Mouse (Mus musculus) heart, adult 2 months (tissue): ENCODE results near the gene Ldb3. TPM values are rescaled to one million over a fixed set of nuclear protein-coding genes. Genes with fewer than 3 reads are reported as not detected.
A peak's percentile ranks its signal among the peaks of the same experiment; 100 is the strongest.

Source experiments
- DNase-seq, 2 experiments: peaks; one replicate each; pipeline ENCODE4 v3.0.0; 2021
- H3K27ac ChIP-seq: fragments of 200-600 bp; 2 replicates; pipeline ENCODE4 v1.8.1; 2022
- H3K27me3 ChIP-seq: fragments of 200-500 bp; 2 replicates; pipeline ENCODE4 v1.6.1; 2012; ENCODE audit warnings: mild to moderate bottlenecking, low read length, inconsistent platforms, mixed read lengths; ENCODE audit not compliant: control insufficient read depth, insufficient read depth
- H3K36me3 ChIP-seq: fragments of 200-500 bp; 2 replicates; pipeline ENCODE4 v1.6.1; 2012; ENCODE audit warnings: low read length, inconsistent platforms; ENCODE audit not compliant: control insufficient read depth, insufficient read depth
- H3K4me1 ChIP-seq: fragments of 200-500 bp; 2 replicates; pipeline ENCODE4 v1.6.1; 2011; ENCODE audit warnings: low read length; ENCODE audit not compliant: control insufficient read depth, insufficient read depth
- H3K4me3 ChIP-seq: fragments of 200-600 bp; 2 replicates; pipeline ENCODE4 v1.8.1; 2022
- H3K79me2 ChIP-seq: fragments of 200-500 bp; replicated peaks from 2 replicates; pipeline ENCODE4 v1.6.1; 2012; ENCODE audit warnings: mild to moderate bottlenecking, inconsistent platforms, low read length, moderate library complexity, mixed read lengths; ENCODE audit not compliant: control insufficient read depth, insufficient read depth
- H3K9ac ChIP-seq: fragments of 200-500 bp; 2 replicates; pipeline ENCODE4 v1.6.1; 2012; ENCODE audit warnings: low read depth, mild to moderate bottlenecking, control low read depth, inconsistent platforms, low read length, mixed read lengths
- CTCF ChIP-seq: fragments of 200-600 bp; IDR thresholded peaks from 2 replicates; pipeline ENCODE4 v1.8.1; 2022; ENCODE audit warnings: antibody characterized with exemption, mild to moderate bottlenecking, moderate library complexity
- EP300 ChIP-seq: fragments of 200-500 bp; IDR thresholded peaks from 2 replicates; pipeline ENCODE4 v1.6.1; 2011; ENCODE audit warnings: low read depth, low read length, control low read depth; ENCODE audit not compliant: insufficient read depth
- POLR2A ChIP-seq: fragments of 200-500 bp; IDR thresholded peaks from 2 replicates; pipeline ENCODE4 v1.6.1; 2011; ENCODE audit warnings: mild to moderate bottlenecking, low read depth, low read length, control low read depth; ENCODE audit not compliant: insufficient read depth
- WGBS: fragments of 180-500 bp; shearing (Covaris S2); methylation state at CpG from one replicate; pipeline ENCODE4 v1.1.7; 2018; 5-methylcytosine and 5-hydroxymethylcytosine counted together
- intact Hi-C: fragments of 180-260 bp; cut with DNase I; formaldehyde crosslinking; loops from one replicate; pipeline ENCODE4 v1.15.1; 2025
- polyA plus RNA-seq: library from polyadenylated mRNA; depleted of rRNA; stranded (reverse); fragments of >200 nt; gene quantifications from 2 replicates; pipeline ENCODE4 v1.2.3, GENCODE M21; 2012
- total RNA-seq, 2 experiments: library from RNA; stranded (reverse); gene quantifications; 2 replicates each; pipeline ENCODE4 v1.2.3; 2021

Ldb3 gene
- total and polyA plus RNA-seq, 3 experiments = 940 to 1,138 (median 1,084) TPM

- intact Hi-C loops = no loop called here
These were observed 14.4 kb downstream of the Ldb3 start for GRCm38 (mm10) chr14:34574068-34574467.

GRCm38 (mm10) chr14:34573348-34573913 is 15.1 kb downstream of the Ldb3 start:
- Histone ChIP-seq H3K27me3 (no peaks in the 10 kb centered on the region), H3K4me3 (no peak overlapping the region), H3K4me1 (peaks cover 6% of the 10 kb centered on the region), H3K36me3 (peaks cover 2% of the 10 kb centered on the region; the same call in 1 of the 2 replicates), H3K9ac (peak overlapping the region; percentile 48), H3K79me2 (no peaks in the 10 kb centered on the region), H3K27ac (peak overlapping the region; percentile 78)
- peak; percentile 42 to 48 for DNase-seq
- intact Hi-C loops = no loop called here
- 54% methylated on average over 9 of the region's 9 CpGs for WGBS
- TF ChIP-seq EP300 (peak; percentile 34), CTCF (no peak)

More at GRCm38 (mm10) chr14:34574068-34574467, 14.4 kb downstream of the Ldb3 start:
- peak overlapping the region; percentile 46 for H3K9ac ChIP-seq
- WGBS = 53% methylated on average over 2 of the region's 2 CpGs
- H3K27ac ChIP-seq = peak overlapping the region; percentile 84
- no peaks in the 10 kb centered on the region for H3K79me2 ChIP-seq
- TF ChIP-seq CTCF = peak; percentile 79
- TF ChIP-seq POLR2A = peak; percentile 82
- peak; percentile 95 for TF ChIP-seq EP300
- H3K4me3 ChIP-seq = no peak overlapping the region
- H3K4me1 ChIP-seq = peaks cover 4% of the 10 kb centered on the region
- H3K27me3 ChIP-seq = no peaks in the 10 kb centered on the region
- peaks cover 2% of the 10 kb centered on the region; the same call in 1 of the 2 replicates for H3K36me3 ChIP-seq
- DNase-seq = peak; percentile 79 to 86

- no peaks in the 10 kb centered on the region for H3K79me2 ChIP-seq
- H3K36me3 ChIP-seq = no peaks in the 10 kb centered on the region
- H3K4me1 ChIP-seq = peaks cover 8% of the 10 kb centered on the region
- no peaks in the 10 kb centered on the region for H3K27me3 ChIP-seq
- peak overlapping the region; percentile 78 for H3K27ac ChIP-seq
- peak in 1 of 2 experiments; percentile 47 for DNase-seq
- intact Hi-C loops = no loop called here
- H3K9ac ChIP-seq = no peak overlapping the region
- no peak overlapping the region for H3K4me3 ChIP-seq
- WGBS = 62% methylated on average over 17 of the region's 17 CpGs
- TF ChIP-seq POLR2A (peak; percentile 53; the same call in 1 of the 2 replicates), EP300 (peak; percentile 24), CTCF (no peak)
These were observed 16.7 kb downstream of the Ldb3 start for GRCm38 (mm10) chr14:34571610-34572387.

GRCm38 (mm10) chr14:34570903-34571302 is 17.6 kb downstream of the Ldb3 start:
- Histone ChIP-seq H3K36me3 (no peaks in the 10 kb centered on the region), H3K9ac (no peak overlapping the region), H3K4me1 (peaks cover 13% of the 10 kb centered on the region), H3K79me2 (no peaks in the 10 kb centered on the region), H3K27me3 (no peaks in the 10 kb centered on the region), H3K27ac (no peak overlapping the region; the same call in 1 of the 2 replicates), H3K4me3 (no peak overlapping the region)
- intact Hi-C loops = no loop called here
- TF ChIP-seq EP300 (peak; percentile 59), CTCF (no peak), POLR2A (peak; percentile 65)
- no peak for DNase-seq
- 56% methylated on average over 4 of the region's 4 CpGs for WGBS

- H3K27ac ChIP-seq = no peak overlapping the region; the same call in 1 of the 2 replicates
- peaks cover 15% of the 10 kb centered on the region for H3K4me1 ChIP-seq
- no peaks in the 10 kb centered on the region for H3K27me3 ChIP-seq
- TF ChIP-seq POLR2A (0 out of 2 replicates have a peak, but pooled peaks have one; percentile 58), CTCF (peak; percentile 90), EP300 (peak; percentile 91)
- no peak overlapping the region for H3K4me3 ChIP-seq
- H3K9ac ChIP-seq = no peak overlapping the region
- peak; percentile 78 to 80 for DNase-seq
- no peaks in the 10 kb centered on the region for H3K79me2 ChIP-seq
- WGBS = under 1% methylated on average over 6 of the region's 6 CpGs
- intact Hi-C loops = no loop called here
- H3K36me3 ChIP-seq = no peaks in the 10 kb centered on the region
These were observed 18.2 kb downstream of the Ldb3 start for GRCm38 (mm10) chr14:34570294-34570693.
